Mouse (Mus musculus) urinary bladder, postnatal 4 days (tissue): ENCODE data around the gene Ttc12.

Experiments used
- DNase-seq, 2 experiments: peaks; one replicate each; pipeline ENCODE4 v3.0.0; 2021 to 2022; ENCODE audit warnings: low spot score in 2 of 2

Gene Ttc12

GRCm38 (mm10) chr9:49485892-49486311, at the start of gene Ttc12:
Ttc12 (minus strand) TSS chr9:49486225.
- DNase-seq, result peak; percentile 79 to 81

- no peak for DNase-seq
Measured at GRCm38 (mm10) chr9:49534958-49535357, 48.9 kb upstream of the Ttc12 start.

GRCm38 (mm10) chr9:49533912-49534491, 48.0 kb upstream of the Ttc12 start:
- DNase-seq, result no peak

GRCm38 (mm10) chr9:49533455-49533854, 47.4 kb upstream of the Ttc12 start:
- no peak for DNase-seq

GRCm38 (mm10) chr9:49531833-49532232, 45.8 kb upstream of the Ttc12 start:
- DNase-seq, result no peak

GRCm38 (mm10) chr9:49531257-49531656, 45.2 kb upstream of the Ttc12 start:
- no peak for DNase-seq

- no peak for DNase-seq
Measured at GRCm38 (mm10) chr9:49530739-49531138, 44.7 kb upstream of the Ttc12 start.

- DNase-seq, result no peak
Measured at GRCm38 (mm10) chr9:49529366-49529959, 43.4 kb upstream of the Ttc12 start.

GRCm38 (mm10) chr9:49528943-49529342, 42.9 kb upstream of the Ttc12 start:
- DNase-seq, result no peak

GRCm38 (mm10) chr9:49528026-49528425, 42.0 kb upstream of the Ttc12 start:
- DNase-seq, result no peak

GRCm38 (mm10) chr9:49527340-49527739, 41.3 kb upstream of the Ttc12 start:
- no peak for DNase-seq

- DNase-seq, result no peak
Measured at GRCm38 (mm10) chr9:49524721-49525120, 38.7 kb upstream of the Ttc12 start.

- no peak for DNase-seq
Measured at GRCm38 (mm10) chr9:49523881-49524280, 37.9 kb upstream of the Ttc12 start.

- DNase-seq, result no peak
Measured at GRCm38 (mm10) chr9:49514306-49514705, 28.3 kb upstream of the Ttc12 start.

GRCm38 (mm10) chr9:49510666-49511065, 24.6 kb upstream of the Ttc12 start:
- no peak for DNase-seq

- DNase-seq, result no peak
Measured at GRCm38 (mm10) chr9:49509628-49510027, 23.6 kb upstream of the Ttc12 start.

GRCm38 (mm10) chr9:49509094-49509493, 23.1 kb upstream of the Ttc12 start:
- no peak for DNase-seq

GRCm38 (mm10) chr9:49507829-49508585, 22.0 kb upstream of the Ttc12 start:
- DNase-seq, result no peak

GRCm38 (mm10) chr9:49504658-49505057, 18.6 kb upstream of the Ttc12 start:
- no peak for DNase-seq

- no peak for DNase-seq
Measured at GRCm38 (mm10) chr9:49502245-49502644, 16.2 kb upstream of the Ttc12 start.

- peak in 1 of 2 experiments; percentile 8 for DNase-seq
Measured at GRCm38 (mm10) chr9:49499878-49500277, 13.9 kb upstream of the Ttc12 start.

- DNase-seq, result peak; percentile 58 to 61
Measured at GRCm38 (mm10) chr9:49493979-49494649, 8.1 kb upstream of the Ttc12 start.
